Mouse (Mus musculus) ES-E14 (cell line): Measurements from ENCODE around the gene Poc1a. TPM values are rescaled to one million over a fixed set of nuclear protein-coding genes. Genes with fewer than 3 reads are reported as not detected.

Source experiments
- DNase-seq: peaks from one replicate; pipeline ENCODE4 v3.0.0-alpha.2; 2013; ENCODE audit warnings: low read depth, low spot score
- H3K27ac ChIP-seq: 2 replicates; pipeline ENCODE4 v1.5.1; 2012; ENCODE audit warnings: low read depth, mild to moderate bottlenecking, low read length, moderate library complexity, mixed read lengths; ENCODE audit not compliant: poor library complexity, insufficient read depth, severe bottlenecking
- H3K36me3 ChIP-seq: 2 replicates; pipeline ENCODE4 v1.6.1; 2012; ENCODE audit warnings: mild to moderate bottlenecking, low read length, moderate library complexity, mixed read lengths; ENCODE audit not compliant: control insufficient read depth, poor library complexity, insufficient read depth, severe bottlenecking
- H3K4me1 ChIP-seq, 2 experiments: fragments of 150-350 bp in 1 of 2; sonication (generic) in 1 of 2; 2 replicates each; pipeline ENCODE4 v1.6.1; 2012; ENCODE audit warnings: low read length in 2 of 2, mild to moderate bottlenecking in 1 of 2, mixed read lengths in 1 of 2; ENCODE audit not compliant: control insufficient read depth in 2 of 2, insufficient read depth in 2 of 2, poor library complexity in 1 of 2
- H3K4me3 ChIP-seq, 2 experiments: fragments of 150-350 bp in 1 of 2; sonication (generic) in 1 of 2; 2 replicates each; pipeline ENCODE4 v1.5.1; 2012; ENCODE audit warnings: low read length in 2 of 2, low read depth in 1 of 2, mild to moderate bottlenecking in 1 of 2, mixed read lengths in 1 of 2; ENCODE audit not compliant: insufficient read depth in 1 of 2, poor library complexity in 1 of 2, severe bottlenecking in 1 of 2
- H3K9ac ChIP-seq: 2 replicates; pipeline ENCODE4 v1.6.1; 2012; ENCODE audit warnings: low read depth, mild to moderate bottlenecking, low read length, mixed read lengths; ENCODE audit not compliant: poor library complexity, insufficient read depth, severe bottlenecking
- H3K9me3 ChIP-seq: fragments of 150-350 bp; sonication (generic); 2 replicates; pipeline ENCODE4 v1.6.1; 2012; ENCODE audit warnings: low read depth, mild to moderate bottlenecking, low read length; ENCODE audit not compliant: control insufficient read depth, insufficient read depth
- CHD2 ChIP-seq: IDR thresholded peaks from 2 replicates; pipeline ENCODE4 v1.6.1; 2014; ENCODE audit warnings: mild to moderate bottlenecking, low read depth, low read length, inconsistent platforms
- HCFC1 ChIP-seq: IDR thresholded peaks from 2 replicates; pipeline ENCODE4 v1.6.1; 2012; ENCODE audit warnings: low read length, inconsistent platforms, borderline replicate concordance; ENCODE audit not compliant: insufficient read depth
- MAFK ChIP-seq: IDR thresholded peaks from 2 replicates; pipeline ENCODE4 v1.6.1; 2014; ENCODE audit warnings: mild to moderate bottlenecking, low read depth, low read length, inconsistent platforms; ENCODE audit not compliant: insufficient read depth
- ZC3H11A ChIP-seq: IDR thresholded peaks from 2 replicates; pipeline ENCODE4 v1.6.1; 2012; ENCODE audit warnings: low read depth, mild to moderate bottlenecking, inconsistent platforms, low read length, borderline replicate concordance
- ZNF384 ChIP-seq: IDR thresholded peaks from 2 replicates; pipeline ENCODE4 v1.6.1; 2012; ENCODE audit warnings: low read depth, low read length, inconsistent platforms
- in situ Hi-C, 2 experiments: fragments of 600-800 bp; cut with MboI; formaldehyde crosslinking; loops; one replicate each; pipeline ENCODE4 v1.15.1; 2025; ENCODE audit warnings: low sequenced_read_pairs in 2 of 2, inconsistent platforms in 1 of 2; ENCODE audit not compliant: unreplicated experiment in 2 of 2
- total RNA-seq: library from RNA; depleted of rRNA; stranded (reverse); fragments of 300-350 nt; gene quantifications from 2 replicates; pipeline ENCODE4 v1.2.3, GENCODE M21; 2012

Gene Poc1a
- total RNA-seq, 1 experiment = 21.2 TPM

DNA sequence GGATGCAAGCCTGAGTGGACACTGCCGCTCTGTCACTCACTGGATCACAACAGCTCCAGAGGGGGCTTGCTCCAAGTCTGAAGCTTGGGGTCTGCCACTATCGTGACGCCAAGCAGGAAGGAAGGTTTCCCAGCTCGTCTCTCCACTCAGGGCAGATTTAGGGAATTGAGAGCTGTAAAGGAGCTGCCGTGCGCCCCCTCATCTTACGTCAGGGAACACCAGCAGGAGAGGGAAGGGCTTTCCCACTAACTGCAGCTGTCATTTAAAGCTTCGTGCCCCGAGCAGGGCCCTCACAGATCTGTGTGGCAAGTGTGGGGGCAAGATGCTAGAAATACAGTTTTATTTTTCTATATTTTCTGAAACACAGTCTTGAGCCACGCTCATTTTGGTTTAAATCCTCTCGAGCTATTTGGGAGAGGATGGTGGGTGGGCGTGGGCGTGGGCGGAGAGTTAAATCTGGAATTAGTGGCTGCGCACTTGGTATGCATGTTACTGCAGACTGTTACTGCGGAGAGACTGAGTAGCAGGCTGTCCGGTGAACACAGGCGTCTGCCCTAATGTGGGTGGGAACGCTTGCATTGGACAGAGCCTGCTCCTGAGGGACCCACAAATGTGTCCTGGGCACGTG, 19.4 kb downstream of the Poc1a start:
- in situ Hi-C loops = no loop called here
- Histone ChIP-seq H3K36me3 (peaks cover 9% of the 10 kb centered on the region; the same call in 1 of the 2 replicates), H3K4me1 (peaks cover 0 to 12% of the 10 kb centered on the region in 2 experiments; a peak in 1 of 4 replicates), H3K27ac (no peak overlapping the region), H3K9ac (no peak overlapping the region), H3K9me3 (no peaks in the 10 kb centered on the region), H3K4me3 (no peak overlapping the region)
- TF ChIP-seq CHD2 = no peak
- no peak for TF ChIP-seq ZNF384
- TF ChIP-seq ZC3H11A = no peak
- no peak for TF ChIP-seq HCFC1
- TF ChIP-seq MAFK = no peak
- DNase-seq = no peak

DNA sequence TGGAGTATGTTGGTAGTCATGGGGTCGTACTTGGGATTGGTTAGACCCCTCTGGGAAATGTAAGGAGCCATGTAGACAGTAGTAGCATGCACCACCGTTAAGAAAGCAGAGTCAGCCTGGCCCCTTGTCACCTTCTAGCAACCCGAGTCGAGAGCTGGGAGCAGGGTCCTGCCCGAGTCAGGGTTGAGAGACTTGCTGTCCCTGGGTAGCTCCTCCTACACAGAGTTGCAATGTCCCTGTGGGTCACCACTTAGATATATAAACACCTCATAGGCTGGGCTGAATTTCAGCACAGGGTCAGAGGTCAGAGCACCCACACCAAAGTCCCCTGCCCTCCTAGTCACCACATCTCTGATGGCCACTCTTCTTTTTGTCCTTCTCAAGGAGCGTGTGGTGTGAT, 20.1 kb downstream of the Poc1a start:
- in situ Hi-C loops = no loop called here
- Histone ChIP-seq H3K36me3 (peaks cover 9% of the 10 kb centered on the region; the same call in 1 of the 2 replicates), H3K4me1 (peaks cover 0 to 12% of the 10 kb centered on the region in 2 experiments; a peak in 1 of 4 replicates)

DNA sequence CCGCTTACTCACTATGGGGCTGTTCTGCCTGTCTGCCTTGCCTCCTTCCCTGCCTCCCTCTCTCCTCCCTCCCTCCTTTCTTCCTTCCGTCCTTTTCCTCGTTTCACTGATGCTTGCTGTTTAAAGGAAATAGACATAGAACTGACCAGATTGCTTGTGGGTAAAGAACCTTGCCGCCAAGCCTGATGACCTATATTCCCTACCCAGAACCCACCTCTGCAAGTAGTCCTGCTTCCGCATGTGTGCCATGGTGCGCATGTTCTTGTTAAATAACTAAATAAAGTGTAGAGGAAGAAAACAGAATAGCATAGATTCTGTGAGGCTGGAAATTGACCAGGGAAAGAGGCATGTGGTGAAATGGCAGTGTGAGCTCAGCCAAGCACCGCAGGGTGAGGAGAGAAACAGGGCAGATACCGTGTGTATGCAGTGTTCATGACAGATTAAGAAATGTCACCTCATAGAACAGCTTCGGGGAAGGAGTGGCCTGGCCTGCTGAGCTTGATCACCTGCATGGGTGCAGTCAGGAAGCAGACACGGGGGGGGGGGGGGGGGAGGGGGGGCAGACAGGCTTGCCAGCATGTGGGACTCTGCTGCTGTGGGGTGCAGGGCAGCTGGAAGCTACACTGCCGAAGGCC, 20.7 kb downstream of the Poc1a start:
- in situ Hi-C loops = no loop called here
- Histone ChIP-seq H3K9me3 (no peaks in the 10 kb centered on the region), H3K36me3 (peaks cover 6% of the 10 kb centered on the region; the same call in 1 of the 2 replicates), H3K4me3 (no peak overlapping the region), H3K9ac (no peak overlapping the region), H3K27ac (no peak overlapping the region), H3K4me1 (peaks cover 0 to 12% of the 10 kb centered on the region in 2 experiments; a peak in 1 of 4 replicates)
- TF ChIP-seq HCFC1 (no peak), ZNF384 (no peak), CHD2 (no peak), ZC3H11A (no peak), MAFK (no peak)
- DNase-seq = no peak

More for the DNA sequence above, 20.1 kb downstream of the Poc1a start:
- TF ChIP-seq CHD2 = no peak
- no peak for TF ChIP-seq ZNF384
- TF ChIP-seq HCFC1 = no peak
- no peak for TF ChIP-seq ZC3H11A
- no peak for TF ChIP-seq MAFK
- no peak for DNase-seq
- H3K4me3 ChIP-seq = no peak overlapping the region
- H3K9ac ChIP-seq = no peak overlapping the region
- no peaks in the 10 kb centered on the region for H3K9me3 ChIP-seq
- no peak overlapping the region for H3K27ac ChIP-seq

DNA sequence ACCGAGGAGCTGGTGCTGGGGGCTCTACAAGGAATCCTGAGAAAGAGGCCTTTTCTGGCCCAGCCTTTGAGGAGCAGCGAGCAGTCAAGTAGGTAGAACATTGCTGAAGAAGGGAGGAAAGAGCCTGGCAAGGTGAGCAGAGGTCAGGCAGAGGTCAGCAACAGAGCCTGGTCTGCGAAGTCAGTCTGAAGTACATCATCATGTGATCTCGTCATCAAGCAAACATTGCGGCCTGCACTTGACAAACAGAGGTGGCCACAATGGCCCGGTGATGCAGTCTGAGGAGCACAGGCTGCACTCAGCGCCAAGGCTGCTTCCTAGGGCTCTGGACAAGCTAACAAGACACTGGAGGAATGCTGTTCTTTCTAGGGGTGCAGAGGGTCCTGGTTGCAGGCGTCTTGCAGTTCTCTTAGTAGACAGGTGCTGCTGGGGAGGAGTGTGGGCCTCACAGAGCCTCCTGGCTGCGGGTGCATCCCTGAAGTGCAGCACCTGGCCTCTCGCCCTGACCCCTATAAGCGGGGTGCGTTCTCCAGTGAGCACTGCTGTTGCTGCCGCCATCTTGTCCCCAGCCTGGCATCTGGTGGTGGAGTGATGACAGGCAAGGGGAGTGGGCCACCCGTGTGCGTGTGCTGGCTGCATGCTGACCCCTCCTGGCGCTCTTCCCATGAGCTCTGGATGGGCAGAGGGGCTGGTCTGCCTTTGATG, 21.7 kb downstream of the Poc1a start:
- H3K27ac ChIP-seq = no peak overlapping the region
- H3K4me3 ChIP-seq = no peak overlapping the region
- peaks cover 5% of the 10 kb centered on the region; the same call in 1 of the 2 replicates for H3K36me3 ChIP-seq
- H3K4me1 ChIP-seq = peaks cover 0 to 12% of the 10 kb centered on the region in 2 experiments; a peak in 1 of 4 replicates
- no peaks in the 10 kb centered on the region for H3K9me3 ChIP-seq
- in situ Hi-C loops = no loop called here
- TF ChIP-seq ZNF384 (no peak), ZC3H11A (no peak), MAFK (no peak), HCFC1 (no peak), CHD2 (no peak)
- DNase-seq = no peak
- H3K9ac ChIP-seq = no peak overlapping the region
